Mouse (Mus musculus) heart, embryonic 16.5 days (tissue): Measurements from ENCODE around the gene Tnfaip8l1. TPM values are rescaled to one million over a fixed set of nuclear protein-coding genes. Genes with fewer than 3 reads are reported as not detected.

Source experiments
- ATAC-seq: fragments of 200-750 bp; cut with Nextera tagmentation; replicated peaks from 2 replicates; pipeline ENCODE4 v1.8.0; 2017; ENCODE audit warnings: moderate number of reproducible peaks; ENCODE audit not compliant: insufficient read depth, low FRiP score; ENCODE audit errors: extremely low read depth
- H3K27ac ChIP-seq: fragments of 300-500 bp; sonication (generic); 2 replicates; pipeline ENCODE4 v1.5.1; 2014; ENCODE audit warnings: mild to moderate bottlenecking, low read length, control low read depth, moderate library complexity
- H3K27me3 ChIP-seq: fragments of 300-500 bp; sonication (generic); 2 replicates; pipeline ENCODE4 v1.6.1; 2014; ENCODE audit warnings: low read length, mixed read lengths; ENCODE audit not compliant: control insufficient read depth, insufficient read depth
- H3K36me3 ChIP-seq: fragments of 300-500 bp; sonication (generic); 2 replicates; pipeline ENCODE4 v1.6.1; 2014; ENCODE audit not compliant: control insufficient read depth, insufficient read depth
- H3K4me1 ChIP-seq: fragments of 300-500 bp; sonication (generic); 2 replicates; pipeline ENCODE4 v1.6.1; 2014; ENCODE audit warnings: low read length, mixed read lengths; ENCODE audit not compliant: control insufficient read depth, insufficient read depth
- H3K4me2 ChIP-seq: fragments of 300-500 bp; sonication (generic); 2 replicates; pipeline ENCODE4 v1.6.1; 2014; ENCODE audit warnings: low read depth, mild to moderate bottlenecking, control low read depth, low read length
- H3K4me3 ChIP-seq: fragments of 300-500 bp; sonication (generic); 2 replicates; pipeline ENCODE4 v1.5.1; 2014; ENCODE audit warnings: mild to moderate bottlenecking, control low read depth, low read length
- H3K9ac ChIP-seq: fragments of 300-500 bp; sonication (generic); 2 replicates; pipeline ENCODE4 v1.6.1; 2014; ENCODE audit warnings: low read length, control low read depth
- H3K9me3 ChIP-seq: fragments of 300-500 bp; sonication (generic); replicated peaks from 2 replicates; pipeline ENCODE4 v1.6.1; 2016; ENCODE audit warnings: low read length; ENCODE audit not compliant: control insufficient read depth
- WGBS: fragments of 180-500 bp; shearing (Covaris S2); extraction: QIAGEN DNeasy Blood & Tissue Kit; methylation state at CpG from one replicate; pipeline ENCODE4 v1.1.7; 2014; 5-methylcytosine and 5-hydroxymethylcytosine counted together
- polyA plus RNA-seq: library from polyadenylated mRNA; unstranded; fragments of >200 nt; fragmentation: Nextera tagmentation; extraction: Ambion mirVana; gene quantifications from 2 replicates; pipeline ENCODE4 v1.2.1, GENCODE M21; 2015

Tnfaip8l1 gene
- polyA plus RNA-seq, 1 experiment from 2014 or later, result 9.0 TPM

GRCm38 (mm10) chr17:56183658-56184103 lies 21.4 kb downstream of the Tnfaip8l1 start, which contains the start of gene Mydgf:
TSS of gene Mydgf (minus strand) at chr17:56183920.
- peak; percentile 93 for ATAC-seq
- Histone ChIP-seq H3K27ac (peak within 1 kb of the TSS; percentile 78), H3K4me1 (peaks cover 11% of the 10 kb centered on the region), H3K9me3 (no peaks in the 10 kb centered on the region), H3K4me2 (peak within 1 kb of the TSS; percentile 97), H3K4me3 (peak within 1 kb of the TSS; percentile 96), H3K9ac (peak within 1 kb of the TSS; percentile 92), H3K36me3 (peaks cover 28% of the 10 kb centered on the region; the same call in 1 of the 2 replicates), H3K27me3 (no peaks in the 10 kb centered on the region)
- WGBS, result under 1% methylated on average over 47 of the region's 47 CpGs

DNA sequence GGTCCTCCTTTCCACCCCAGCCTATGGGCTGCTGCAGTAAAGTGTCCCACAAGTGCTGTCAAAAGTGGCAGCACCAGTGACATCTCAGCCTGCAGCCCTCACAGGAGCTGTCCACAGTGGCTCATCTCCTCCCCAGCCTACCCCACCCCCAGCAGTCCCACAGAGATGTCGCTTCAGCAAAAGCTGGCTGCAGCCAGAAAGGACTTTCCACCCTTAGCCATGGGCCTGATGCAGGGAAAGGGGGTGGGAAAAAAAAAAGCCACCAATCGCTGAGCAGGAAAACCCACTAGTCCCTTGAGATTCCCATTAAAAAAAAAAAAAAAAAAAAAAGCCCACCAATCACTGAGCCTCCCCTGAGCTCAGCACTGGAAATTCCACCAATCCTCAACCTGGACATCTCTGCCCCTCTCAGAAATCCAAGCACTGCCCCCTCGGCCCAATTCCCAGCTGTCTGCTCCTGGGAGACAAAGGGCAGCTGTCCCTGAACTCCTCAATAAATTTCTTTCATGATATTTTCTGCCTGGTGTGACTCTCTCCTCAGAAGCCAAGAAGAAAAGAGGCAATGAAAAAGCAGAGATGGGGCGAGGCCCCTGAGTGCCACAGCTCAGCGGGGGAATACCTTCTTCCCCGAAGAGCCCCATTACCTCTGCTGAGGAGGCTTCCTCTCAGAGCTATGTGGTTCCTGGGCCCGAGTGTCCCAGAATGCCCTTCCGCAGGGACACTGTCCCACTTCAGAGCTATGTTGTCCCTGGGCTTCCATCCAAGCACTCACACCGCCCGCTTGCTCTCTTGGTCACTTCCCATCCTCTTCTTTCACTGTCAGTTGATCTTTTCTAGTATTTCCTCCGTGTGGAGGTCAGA lies 23.2 kb downstream of the Tnfaip8l1 start:
- Histone ChIP-seq H3K27me3 (no peaks in the 10 kb centered on the region), H3K4me1 (peaks cover 11% of the 10 kb centered on the region), H3K4me2 (no peak overlapping the region), H3K27ac (peak overlapping the region; percentile 76), H3K9ac (peak overlapping the region; percentile 16; the same call in 1 of the 2 replicates), H3K9me3 (no peaks in the 10 kb centered on the region), H3K36me3 (peaks cover 31% of the 10 kb centered on the region; the same call in 1 of the 2 replicates), H3K4me3 (no peak overlapping the region)
- peak; percentile 29; the same call in 1 of the 2 replicates for ATAC-seq
- WGBS, result 43% methylated on average over 11 of the region's 11 CpGs

GRCm38 (mm10) chr17:56191266-56191665 lies 29.0 kb downstream of the Tnfaip8l1 start:
- H3K27ac ChIP-seq, result no peak overlapping the region
- ATAC-seq, result no peak
- H3K27me3 ChIP-seq, result no peaks in the 10 kb centered on the region
- no peaks in the 10 kb centered on the region for H3K9me3 ChIP-seq
- H3K4me3 ChIP-seq, result no peak overlapping the region
- H3K4me2 ChIP-seq, result no peak overlapping the region
- peaks cover 35% of the 10 kb centered on the region for H3K36me3 ChIP-seq
- H3K4me1 ChIP-seq, result no peaks in the 10 kb centered on the region; the same call in 1 of the 2 replicates
- H3K9ac ChIP-seq, result no peak overlapping the region
- WGBS, result 78% methylated on average over 6 of the region's 6 CpGs

DNA sequence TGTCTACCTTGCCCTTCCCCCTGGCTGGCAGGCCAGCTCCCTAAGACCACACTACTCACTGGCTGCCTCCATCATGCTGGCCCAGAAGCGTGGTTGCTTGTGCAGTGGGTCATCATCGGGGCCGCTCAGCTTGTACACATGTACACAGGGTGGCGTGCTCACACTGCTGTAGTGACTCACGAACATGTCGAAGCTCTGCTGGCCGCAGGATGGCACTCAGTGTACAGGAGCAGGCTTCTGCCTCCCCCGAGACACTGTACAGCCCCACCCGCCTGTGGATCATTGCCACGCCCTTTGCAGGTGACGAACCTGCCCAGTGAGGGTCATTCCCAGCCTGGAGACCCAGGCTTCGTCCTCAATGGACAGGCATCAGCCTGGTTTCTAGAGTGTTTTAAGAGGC lies 32.1 kb downstream of the Tnfaip8l1 start:
- Histone ChIP-seq H3K36me3 (peaks cover 39% of the 10 kb centered on the region), H3K4me2 (no peak overlapping the region), H3K4me3 (no peak overlapping the region), H3K9me3 (no peaks in the 10 kb centered on the region), H3K27me3 (no peaks in the 10 kb centered on the region), H3K4me1 (no peaks in the 10 kb centered on the region), H3K27ac (no peak overlapping the region), H3K9ac (no peak overlapping the region)
- 88% methylated on average over 12 of the region's 12 CpGs for WGBS
- ATAC-seq, result no peak

GRCm38 (mm10) chr17:56194765-56195164 lies 32.5 kb downstream of the Tnfaip8l1 start:
- 94% methylated on average over 13 of the region's 13 CpGs for WGBS
- H3K27me3 ChIP-seq, result no peaks in the 10 kb centered on the region
- no peak overlapping the region for H3K4me3 ChIP-seq
- ATAC-seq, result no peak
- H3K9ac ChIP-seq, result no peak overlapping the region
- no peaks in the 10 kb centered on the region for H3K9me3 ChIP-seq
- H3K4me1 ChIP-seq, result no peaks in the 10 kb centered on the region
- H3K36me3 ChIP-seq, result peaks cover 39% of the 10 kb centered on the region
- H3K27ac ChIP-seq, result no peak overlapping the region
- no peak overlapping the region for H3K4me2 ChIP-seq

GRCm38 (mm10) chr17:56196860-56197259 lies 34.6 kb downstream of the Tnfaip8l1 start:
- peaks cover 44% of the 10 kb centered on the region for H3K36me3 ChIP-seq
- no peak overlapping the region for H3K4me2 ChIP-seq
- ATAC-seq, result no peak
- no peak overlapping the region for H3K9ac ChIP-seq
- H3K9me3 ChIP-seq, result no peaks in the 10 kb centered on the region
- H3K4me3 ChIP-seq, result no peak overlapping the region
- 82% methylated on average over 2 of the region's 2 CpGs for WGBS
- H3K4me1 ChIP-seq, result no peaks in the 10 kb centered on the region
- H3K27me3 ChIP-seq, result no peaks in the 10 kb centered on the region
- no peak overlapping the region for H3K27ac ChIP-seq

DNA sequence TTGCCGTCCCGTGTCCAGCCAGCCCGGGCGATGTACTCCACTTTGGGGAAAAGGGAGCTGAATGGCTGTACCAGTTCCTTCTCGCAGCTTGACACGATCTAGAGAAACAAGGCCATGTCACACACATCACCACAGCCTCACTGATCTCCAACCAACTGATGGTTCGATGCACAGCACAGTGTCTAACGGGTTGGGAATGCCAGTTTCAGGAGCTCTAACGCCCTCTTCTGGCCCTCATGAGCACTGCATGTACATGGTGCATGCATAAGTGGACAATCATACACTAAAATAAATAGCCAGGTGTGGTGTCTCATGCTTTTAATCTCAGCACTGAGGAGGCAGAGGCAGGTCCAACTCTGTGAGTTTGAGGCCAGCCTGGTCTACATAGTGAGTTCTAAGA lies 38.3 kb downstream of the Tnfaip8l1 start:
- no peak overlapping the region for H3K27ac ChIP-seq
- no peak overlapping the region for H3K4me3 ChIP-seq
- 87% methylated on average over 9 of the region's 9 CpGs for WGBS
- no peaks in the 10 kb centered on the region for H3K4me1 ChIP-seq
- H3K27me3 ChIP-seq, result no peaks in the 10 kb centered on the region
- no peak overlapping the region for H3K4me2 ChIP-seq
- no peaks in the 10 kb centered on the region for H3K9me3 ChIP-seq
- H3K36me3 ChIP-seq, result peaks cover 63% of the 10 kb centered on the region
- ATAC-seq, result no peak
- H3K9ac ChIP-seq, result no peak overlapping the region

DNA sequence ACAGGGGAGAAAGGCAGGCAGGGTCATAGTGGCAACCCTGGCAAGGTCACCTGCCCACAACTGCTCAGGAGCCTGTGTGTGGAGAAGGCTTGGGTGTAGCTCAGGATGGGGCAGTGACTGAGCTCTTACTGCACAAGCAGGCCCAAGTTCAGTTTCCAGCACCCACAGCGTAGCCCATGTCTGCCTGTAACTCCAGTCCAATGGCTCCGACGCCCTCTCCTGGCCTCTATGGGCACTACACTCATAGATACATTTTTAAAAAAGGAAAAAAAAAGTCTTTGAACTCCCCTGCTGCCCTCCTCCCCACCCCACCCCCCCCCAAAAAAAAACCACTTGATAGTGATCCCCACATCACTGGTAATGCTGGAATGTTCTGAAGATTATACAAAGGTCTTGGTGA lies 39.4 kb downstream of the Tnfaip8l1 start:
- Histone ChIP-seq H3K4me2 (no peak overlapping the region), H3K27ac (no peak overlapping the region), H3K36me3 (peaks cover 69% of the 10 kb centered on the region), H3K4me3 (no peak overlapping the region), H3K9me3 (no peaks in the 10 kb centered on the region), H3K27me3 (no peaks in the 10 kb centered on the region), H3K9ac (no peak overlapping the region), H3K4me1 (no peaks in the 10 kb centered on the region)
- ATAC-seq, result no peak
- WGBS, result 69% methylated on average over 3 of the region's 3 CpGs

GRCm38 (mm10) chr17:56202476-56202875 lies 40.2 kb downstream of the Tnfaip8l1 start:
- no peak for ATAC-seq
- Histone ChIP-seq H3K9ac (no peak overlapping the region), H3K27ac (no peak overlapping the region), H3K36me3 (peaks cover 64% of the 10 kb centered on the region), H3K9me3 (no peaks in the 10 kb centered on the region), H3K4me3 (no peak overlapping the region), H3K4me1 (no peaks in the 10 kb centered on the region), H3K27me3 (no peaks in the 10 kb centered on the region), H3K4me2 (no peak overlapping the region)
- WGBS, result 93% methylated on average over 8 of the region's 8 CpGs
